Mouse (Mus musculus) forebrain, embryonic 11.5 days (tissue): ENCODE data around the gene Baiap3. TPM values are rescaled to one million over a fixed set of nuclear protein-coding genes. Genes with fewer than 3 reads are reported as not detected.

Experiments
- ATAC-seq: fragments of 200-750 bp; cut with Nextera tagmentation; replicated peaks from 2 replicates; pipeline ENCODE4 v1.8.0; 2017; ENCODE audit warnings: moderate TSS enrichment; ENCODE audit not compliant: low FRiP score
- DNase-seq: peaks from one replicate; pipeline ENCODE4 v3.0.0-alpha.2; 2017; ENCODE audit warnings: low spot score
- H3K27ac ChIP-seq: fragments of 300-500 bp; sonication (generic); 2 replicates; pipeline ENCODE4 v1.5.1; 2014; ENCODE audit warnings: low read depth, low read length
- H3K27me3 ChIP-seq: fragments of 300-500 bp; sonication (generic); 2 replicates; pipeline ENCODE4 v1.6.1; 2014; ENCODE audit warnings: mild to moderate bottlenecking, low read length, mixed read lengths; ENCODE audit not compliant: control insufficient read depth, insufficient read depth
- H3K36me3 ChIP-seq: fragments of 300-500 bp; sonication (generic); 2 replicates; pipeline ENCODE4 v1.6.1; 2014; ENCODE audit warnings: mild to moderate bottlenecking, low read length, moderate library complexity, mixed read lengths; ENCODE audit not compliant: control insufficient read depth, insufficient read depth
- H3K4me1 ChIP-seq: fragments of 300-500 bp; sonication (generic); replicated peaks from 2 replicates; pipeline ENCODE4 v1.6.1; 2014; ENCODE audit warnings: low read length, mixed read lengths; ENCODE audit not compliant: control insufficient read depth, insufficient read depth
- H3K4me2 ChIP-seq: fragments of 300-500 bp; sonication (generic); 2 replicates; pipeline ENCODE4 v1.6.1; 2014; ENCODE audit warnings: low read depth, mild to moderate bottlenecking, low read length, moderate library complexity, mixed read lengths; ENCODE audit not compliant: severe bottlenecking
- H3K4me3 ChIP-seq: fragments of 300-500 bp; sonication (generic); 2 replicates; pipeline ENCODE4 v1.5.1; 2014; ENCODE audit warnings: low read depth, low read length
- H3K9ac ChIP-seq: fragments of 300-500 bp; sonication (generic); 2 replicates; pipeline ENCODE4 v1.6.1; 2014; ENCODE audit warnings: low read length
- H3K9me3 ChIP-seq: fragments of 300-500 bp; sonication (generic); 2 replicates; pipeline ENCODE4 v1.6.1; 2016; ENCODE audit warnings: low read length, mixed read lengths; ENCODE audit not compliant: control insufficient read depth
- WGBS: fragments of 180-500 bp; shearing (Covaris S2); extraction: QIAGEN DNeasy Blood & Tissue Kit; methylation state at CpG from one replicate; pipeline ENCODE4 v1.1.7; 2014; 5-methylcytosine and 5-hydroxymethylcytosine counted together
- microRNA-seq: library from miRNA; unstranded; fragments of <30 nt; microRNA quantifications from one replicate; pipeline ENCODE4, GENCODE M21; 2016; ENCODE audit not compliant: insufficient number of aligned reads
- polyA plus RNA-seq: library from polyadenylated mRNA; unstranded; fragments of >200 nt; fragmentation: Nextera tagmentation; extraction: Ambion mirVana; gene quantifications from 2 replicates; pipeline ENCODE4 v1.2.1, GENCODE M21; 2014

Gene Baiap3
- polyA plus RNA-seq, 1 experiment from 2014 or later = 1.2 TPM

DNA sequence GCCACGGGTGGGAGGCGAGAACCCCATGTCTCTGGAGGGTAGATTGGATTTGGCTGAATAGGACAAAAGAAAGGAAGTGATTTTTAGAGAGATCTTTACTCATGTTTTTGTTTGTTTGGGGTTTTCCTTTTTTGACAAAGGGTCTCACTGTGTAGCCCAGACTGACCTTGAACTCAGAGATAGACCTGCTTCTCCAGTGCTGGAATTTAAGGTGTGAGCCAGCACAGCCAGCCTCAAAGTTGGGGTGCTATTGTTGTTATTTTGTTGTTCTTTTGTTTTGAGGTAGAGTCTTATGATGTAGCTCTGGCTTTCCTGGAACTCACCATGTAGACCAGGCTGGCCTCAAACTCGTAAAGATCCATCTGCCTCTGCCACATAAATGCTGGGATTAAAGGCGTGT lies 53.8 kb downstream of the Baiap3 start:
- WGBS = 93% methylated on average over 4 of the region's 4 CpGs
- no peaks in the 10 kb centered on the region for H3K4me1 ChIP-seq
- no peak overlapping the region for H3K4me2 ChIP-seq
- H3K27ac ChIP-seq = no peak overlapping the region
- no peak overlapping the region for H3K4me3 ChIP-seq
- no peak for DNase-seq
- no peaks in the 10 kb centered on the region for H3K9me3 ChIP-seq
- H3K36me3 ChIP-seq = peaks cover 5% of the 10 kb centered on the region
- no peak for ATAC-seq
- no peak overlapping the region for H3K9ac ChIP-seq
- no peaks in the 10 kb centered on the region for H3K27me3 ChIP-seq

Small RNA genes lying within 50 kb of the gene (microRNA-seq; reads per million reads assigned to microRNA genes)
- gene Mir3547 = not detected

Other genes starting within 250 kb of the Baiap3 start
- gene Cramp1l, start 240.6 kb downstream of the Baiap3 start, polyA plus RNA-seq = 14.3 and 14.7 TPM in 2 replicates
- gene Ift140, start 240.3 kb downstream of the Baiap3 start, polyA plus RNA-seq = 29.0 and 29.2 TPM in 2 replicates
- gene Tmem204, start 172.8 kb downstream of the Baiap3 start, polyA plus RNA-seq = 9.8 and 13.2 TPM in 2 replicates
- 41.2 and 45.4 TPM in 2 replicates for gene Telo2, start 140.4 kb downstream of the Baiap3 start, polyA plus RNA-seq
- gene Ptx4, start 135.6 kb downstream of the Baiap3 start, polyA plus RNA-seq = 0.12 TPM in 1 of 2 replicates, not detected in the other
- gene Clcn7, start 123.0 kb downstream of the Baiap3 start, polyA plus RNA-seq = 24.2 and 25.4 TPM in 2 replicates
- 0.08 TPM in 1 of 2 replicates, not detected in the other for gene Ccdc154, start 93.9 kb downstream of the Baiap3 start, polyA plus RNA-seq
- not detected in 2 replicates for gene Gm38655, start 80.9 kb downstream of the Baiap3 start, polyA plus RNA-seq
- 33.3 and 35.4 TPM in 2 replicates for gene BC003965, start 71.8 kb downstream of the Baiap3 start, polyA plus RNA-seq
- gene Unkl, start 68.0 kb downstream of the Baiap3 start, polyA plus RNA-seq = 6.5 and 7.1 TPM in 2 replicates
- 51.3 and 56.3 TPM in 2 replicates for gene Gnptg, start 16.2 kb downstream of the Baiap3 start, polyA plus RNA-seq
- 63.4 and 66.7 TPM in 2 replicates for gene Tsr3, start 16.2 kb downstream of the Baiap3 start, polyA plus RNA-seq
- gene Ube2i, start 18.3 kb upstream of the Baiap3 start, polyA plus RNA-seq = 837 and 868 TPM in 2 replicates
- gene Prss34, start 42.0 kb upstream of the Baiap3 start, polyA plus RNA-seq = not detected in 2 replicates
- not detected in 2 replicates for gene Prss28, start 52.3 kb upstream of the Baiap3 start, polyA plus RNA-seq
- gene Prss29, start 62.3 kb upstream of the Baiap3 start, polyA plus RNA-seq = not detected in 2 replicates
- not detected in 2 replicates for gene Tpsab1, start 89.2 kb upstream of the Baiap3 start, polyA plus RNA-seq
- gene Tpsb2, start 109.9 kb upstream of the Baiap3 start, polyA plus RNA-seq = not detected in 2 replicates
- 0.45 TPM in 1 of 2 replicates, not detected in the other for gene Tpsg1, start 112.9 kb upstream of the Baiap3 start, polyA plus RNA-seq
- 4.4 and 4.7 TPM in 2 replicates for gene Cacna1h, start 177.4 kb upstream of the Baiap3 start, polyA plus RNA-seq
- gene Tekt4, start 198.3 kb upstream of the Baiap3 start, polyA plus RNA-seq = 0.12 and 0.29 TPM in 2 replicates
- gene Sstr5, start 240.9 kb upstream of the Baiap3 start, polyA plus RNA-seq = 0.24 TPM in 1 of 2 replicates, not detected in the other